Mouse (Mus musculus): ENCODE measurements around the gene Lbh.

Lbh gene

GRCm38 (mm10) chr17:72947111-72947859 is 29.2 kb downstream of the Lbh start:
- DNase-seq: peak; percentile 57 to 64

GRCm38 (mm10) chr17:72948119-72948518 is 30.0 kb downstream of the Lbh start:
- DNase-seq: peak; percentile 65 to 66

- DNase-seq: peak; percentile 73 to 78
These were observed 31.2 kb downstream of the Lbh start for GRCm38 (mm10) chr17:72949247-72949701.

GRCm38 (mm10) chr17:72951331-72951730 is 33.2 kb downstream of the Lbh start:
- DNase-seq: peak; percentile 40

GRCm38 (mm10) chr17:72953811-72954685 is 35.9 kb downstream of the Lbh start:
- no peak for DNase-seq

GRCm38 (mm10) chr17:72955534-72955933 is 37.4 kb downstream of the Lbh start:
- no peak for DNase-seq

GRCm38 (mm10) chr17:72957016-72957415 is 38.9 kb downstream of the Lbh start:
- DNase-seq: no peak

GRCm38 (mm10) chr17:72958886-72959285 is 40.8 kb downstream of the Lbh start:
- no peak for DNase-seq

GRCm38 (mm10) chr17:72959497-72960039 is 41.5 kb downstream of the Lbh start:
- no peak for DNase-seq

- DNase-seq: peak in 1 of 2 experiments; percentile 37
These were observed 42.1 kb downstream of the Lbh start for GRCm38 (mm10) chr17:72960243-72960642.

- peak; percentile 75 to 77 for DNase-seq
These were observed 42.8 kb downstream of the Lbh start for GRCm38 (mm10) chr17:72960873-72961272.

- no peak for DNase-seq
These were observed 44.0 kb downstream of the Lbh start for GRCm38 (mm10) chr17:72961953-72962630.

- DNase-seq: no peak
These were observed 47.6 kb downstream of the Lbh start for GRCm38 (mm10) chr17:72965687-72966086.

GRCm38 (mm10) chr17:72966091-72966531 is 48.0 kb downstream of the Lbh start:
- peak in 1 of 2 experiments; percentile 33 for DNase-seq

- DNase-seq: peak; percentile 67 to 71
These were observed 48.8 kb downstream of the Lbh start for GRCm38 (mm10) chr17:72966878-72967277.

GRCm38 (mm10) chr17:72967371-72968175 is 49.5 kb downstream of the Lbh start:
- no peak for DNase-seq

- DNase-seq: no peak
These were observed 50.6 kb downstream of the Lbh start for GRCm38 (mm10) chr17:72968666-72969065.

GRCm38 (mm10) chr17:72970631-72971161 is 52.6 kb downstream of the Lbh start:
- DNase-seq: no peak

GRCm38 (mm10) chr17:72973041-72973440 is 54.9 kb downstream of the Lbh start:
- DNase-seq: no peak

GRCm38 (mm10) chr17:72976258-72977231 is 58.4 kb downstream of the Lbh start:
- no peak for DNase-seq

Data from B cell, adult 2 months (primary cell).